Mouse (Mus musculus) E14TG2a.4 (cell line): Measurements from ENCODE around the gene Sptbn4.

ENCODE experiments used
- CTCF ChIP-seq: conservative IDR thresholded peaks from 2 replicates; pipeline ENCODE4 v1.5.1; 2014; ENCODE audit warnings: low read length
- NANOG ChIP-seq: IDR thresholded peaks from 2 replicates; pipeline ENCODE4 v1.6.1; 2014; ENCODE audit warnings: borderline replicate concordance, low read length, mixed read lengths
- POU5F1 ChIP-seq: IDR thresholded peaks from 2 replicates; pipeline ENCODE4 v1.6.1; 2014; ENCODE audit warnings: low read length, borderline replicate concordance

DNA sequence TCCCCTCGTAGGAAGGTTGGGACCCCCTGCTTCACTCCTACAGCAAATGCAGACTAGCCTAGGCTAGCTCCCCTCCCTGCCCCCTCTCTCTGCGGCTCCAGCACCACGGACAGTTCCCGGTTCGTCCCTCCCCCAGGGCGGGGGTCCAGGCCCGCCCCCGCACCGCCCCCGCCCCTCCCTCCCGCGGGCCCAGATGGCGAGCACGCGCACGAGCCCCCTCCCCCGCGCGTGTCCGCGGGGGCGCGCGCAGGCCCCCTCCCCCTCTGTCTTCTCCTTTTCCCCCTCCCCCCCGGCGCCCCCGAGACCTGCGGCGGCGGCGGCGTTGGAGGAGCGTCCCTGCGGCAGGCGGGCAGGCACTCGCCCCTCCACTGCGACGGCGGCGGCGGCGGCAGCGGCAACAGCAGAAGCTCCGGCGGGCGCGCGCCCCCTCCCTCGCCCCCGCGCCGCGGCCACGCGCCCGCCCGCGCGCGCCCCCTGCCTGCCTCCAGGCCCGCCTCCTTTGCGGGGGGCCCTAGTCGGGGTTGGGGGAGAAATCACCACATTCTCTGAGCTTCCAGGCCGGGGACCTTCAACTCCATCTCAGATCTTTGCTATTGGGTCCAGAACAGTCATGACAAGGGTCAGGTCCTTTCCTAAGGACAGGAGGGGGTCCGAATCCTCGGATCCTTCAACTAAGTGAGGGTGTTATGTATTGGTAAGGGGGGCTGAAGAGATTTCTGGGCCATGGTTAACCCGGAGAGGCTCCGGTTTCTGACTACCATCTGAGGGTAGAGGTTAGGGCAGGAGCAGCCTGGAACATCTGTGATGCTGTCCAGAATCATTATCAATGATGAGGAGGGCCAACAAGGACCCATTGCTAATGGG, 51.1 kb downstream of the Sptbn4 start:
- TF ChIP-seq CTCF: no peak
- no peak for TF ChIP-seq POU5F1
- no peak for TF ChIP-seq NANOG
